Mouse (Mus musculus) kidney, postnatal 0 days (tissue): ENCODE results near the gene 1700029P11Rik. TPM values are rescaled to one million over a fixed set of nuclear protein-coding genes. Genes with fewer than 3 reads are reported as not detected.

Experiments used
- ATAC-seq: fragments of 200-750 bp; cut with Nextera tagmentation; replicated peaks from 2 replicates; pipeline ENCODE4 v1.8.0; 2017; ENCODE audit warnings: low read depth, moderate number of reproducible peaks, moderate TSS enrichment, moderate library complexity; ENCODE audit not compliant: low FRiP score
- DNase-seq: peaks from one replicate; pipeline ENCODE4 v3.0.0-alpha.2; 2016; ENCODE audit warnings: low spot score
- H3K27ac ChIP-seq: fragments of 300-500 bp; sonication (generic); 2 replicates; pipeline ENCODE4 v1.5.1; 2014; ENCODE audit warnings: mild to moderate bottlenecking
- H3K27me3 ChIP-seq: fragments of 300-500 bp; sonication (generic); 2 replicates; pipeline ENCODE4 v1.6.1; 2014; ENCODE audit warnings: low read length, mixed read lengths; ENCODE audit not compliant: insufficient read depth
- H3K36me3 ChIP-seq: fragments of 300-500 bp; sonication (generic); 2 replicates; pipeline ENCODE4 v1.6.1; 2014; ENCODE audit warnings: low read length, mixed read lengths; ENCODE audit not compliant: insufficient read depth
- H3K4me1 ChIP-seq: fragments of 300-500 bp; sonication (generic); replicated peaks from 2 replicates; pipeline ENCODE4 v1.6.1; 2014; ENCODE audit warnings: antibody characterized with exemption, low read length, mixed read lengths; ENCODE audit not compliant: insufficient read depth
- H3K4me2 ChIP-seq: fragments of 300-500 bp; sonication (generic); 2 replicates; pipeline ENCODE4 v1.6.1; 2014; ENCODE audit warnings: mild to moderate bottlenecking, low read length, moderate library complexity, mixed read lengths
- H3K4me3 ChIP-seq: fragments of 300-500 bp; sonication (generic); replicated peaks from 2 replicates; pipeline ENCODE4 v1.5.1; 2014; ENCODE audit warnings: low read depth, low read length
- H3K9ac ChIP-seq: fragments of 300-500 bp; sonication (generic); 2 replicates; pipeline ENCODE4 v1.6.1; 2014; ENCODE audit warnings: low read depth, low read length
- H3K9me3 ChIP-seq: fragments of 300-500 bp; sonication (generic); replicated peaks from 2 replicates; pipeline ENCODE4 v1.6.1; 2016; ENCODE audit warnings: low read length, inconsistent platforms, mixed read lengths
- CTCF ChIP-seq: IDR thresholded peaks from 2 replicates; pipeline ENCODE4 v1.5.1; 2016; ENCODE audit warnings: antibody characterized with exemption, low read depth, mild to moderate bottlenecking, moderate library complexity
- WGBS: fragments of 180-500 bp; shearing (Covaris S2); extraction: QIAGEN DNeasy Blood & Tissue Kit; methylation state at CpG from one replicate; pipeline ENCODE4 v1.1.7; 2014; 5-methylcytosine and 5-hydroxymethylcytosine counted together
- polyA plus RNA-seq: library from polyadenylated mRNA; unstranded; fragments of >200 nt; fragmentation: Nextera tagmentation; extraction: Ambion mirVana; gene quantifications from 2 replicates; pipeline ENCODE4 v1.2.1, GENCODE M21; 2015

1700029P11Rik gene
- not detected in 2 replicates for polyA plus RNA-seq

GRCm38 (mm10) chr15:81980321-81980720 lies at the start of gene 1700029P11Rik:
Gene 1700029P11Rik, plus strand, starts transcription at chr15:81980540.
- ATAC-seq (no peak), DNase-seq (no peak)
- H3K4me1 ChIP-seq: no peaks in the 10 kb centered on the region
- no peak for TF ChIP-seq CTCF
- H3K9ac ChIP-seq: no peak within 1 kb of the TSS
- H3K4me2 ChIP-seq: no peak within 1 kb of the TSS
- H3K27me3 ChIP-seq: no peaks in the 10 kb centered on the region
- no peaks in the 10 kb centered on the region for H3K36me3 ChIP-seq
- 98% methylated on average over 20 of the region's 23 CpGs for WGBS
- no peaks in the 10 kb centered on the region for H3K9me3 ChIP-seq
- H3K4me3 ChIP-seq: no peak within 1 kb of the TSS
- H3K27ac ChIP-seq: no peak within 1 kb of the TSS

- Histone ChIP-seq H3K4me2 (peak overlapping the region; percentile 23; the same call in 1 of the 2 replicates), H3K4me1 (peaks cover 29% of the 10 kb centered on the region), H3K36me3 (no peaks in the 10 kb centered on the region), H3K4me3 (no peak overlapping the region), H3K27ac (peak overlapping the region; percentile 77), H3K27me3 (no peaks in the 10 kb centered on the region), H3K9ac (peak overlapping the region; percentile 27; the same call in 1 of the 2 replicates), H3K9me3 (no peaks in the 10 kb centered on the region)
- DNase-seq (peak; percentile 93), ATAC-seq (peak; percentile 45; the same call in 1 of the 2 replicates)
- no peak for TF ChIP-seq CTCF
- whole genome bisulfite sequencing: 12% methylated on average over 12 of the region's 12 CpGs
Observed at GRCm38 (mm10) chr15:81932951-81933470, 47.3 kb upstream of the 1700029P11Rik start.

DNA sequence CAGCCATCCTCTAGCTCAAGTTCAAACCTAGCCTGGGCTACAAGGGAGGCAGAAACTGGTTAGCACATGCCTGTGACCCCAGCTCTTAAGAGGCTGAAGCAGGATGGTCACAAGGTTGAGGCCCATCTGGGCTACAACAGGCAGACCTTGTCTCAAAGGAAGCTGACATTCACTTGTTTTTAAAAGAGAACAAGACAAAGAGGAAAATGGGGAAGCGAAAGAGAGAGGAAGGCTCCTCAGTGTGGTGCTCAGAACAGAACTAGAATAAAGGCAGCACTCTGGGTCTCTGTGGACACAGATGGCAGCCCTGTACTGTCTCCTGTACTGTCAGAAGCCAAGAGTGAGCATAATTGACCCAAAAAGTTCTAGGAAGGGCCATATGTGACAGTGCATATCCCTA lies 46.4 kb upstream of the 1700029P11Rik start:
- no peak for ATAC-seq
- Histone ChIP-seq H3K4me2 (no peak overlapping the region), H3K4me1 (peaks cover 25% of the 10 kb centered on the region), H3K4me3 (no peak overlapping the region), H3K9me3 (no peaks in the 10 kb centered on the region), H3K27me3 (no peaks in the 10 kb centered on the region), H3K36me3 (no peaks in the 10 kb centered on the region), H3K9ac (no peak overlapping the region), H3K27ac (no peak overlapping the region)
- WGBS: 92% methylated on average over 1 of the region's 1 CpGs
- TF ChIP-seq CTCF: no peak
- no peak for DNase-seq

- Histone ChIP-seq H3K27ac (peak overlapping the region; percentile 87), H3K9ac (0 out of 2 replicates have a peak overlapping the region, but pooled peaks have one; percentile 56), H3K27me3 (no peaks in the 10 kb centered on the region), H3K4me3 (peak overlapping the region; percentile 42), H3K4me1 (peaks cover 25% of the 10 kb centered on the region), H3K9me3 (no peaks in the 10 kb centered on the region), H3K4me2 (peak overlapping the region; percentile 63), H3K36me3 (no peaks in the 10 kb centered on the region)
- no peak for TF ChIP-seq CTCF
- peak; percentile 77 for DNase-seq
- ATAC-seq: 0 out of 2 replicates have a peak, but pooled peaks have one; percentile 0
- 52% methylated on average over 7 of the region's 7 CpGs for WGBS
Observed at GRCm38 (mm10) chr15:81935869-81936637, 44.3 kb upstream of the 1700029P11Rik start.

DNA sequence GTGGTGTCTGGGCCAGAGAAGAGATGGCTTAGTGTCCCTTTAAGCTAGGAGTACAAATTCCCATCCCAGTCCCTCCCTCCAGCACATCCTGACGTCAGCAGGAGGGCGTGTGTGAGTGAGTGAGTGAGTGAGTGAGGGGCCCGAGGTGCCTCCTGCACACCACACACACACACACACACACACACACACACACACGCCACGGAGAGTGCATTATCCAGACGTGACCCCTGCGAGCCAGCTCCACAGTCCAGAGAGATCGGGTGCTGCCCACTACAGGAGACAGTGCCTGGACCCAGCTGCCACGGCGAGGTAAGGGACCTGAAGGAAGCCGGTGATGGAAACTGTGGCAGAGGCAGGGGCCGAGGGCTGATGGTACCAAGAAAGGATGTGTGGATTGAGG lies 43.7 kb upstream of the 1700029P11Rik start, which contains the start of gene Csdc2:
Gene Csdc2, plus strand, starts transcription at position 81 of the 400 bp plus-strand sequence.
- H3K4me2 ChIP-seq: peak within 1 kb of the TSS; percentile 63
- H3K9me3 ChIP-seq: no peaks in the 10 kb centered on the region
- no peaks in the 10 kb centered on the region for H3K36me3 ChIP-seq
- H3K4me1 ChIP-seq: peaks cover 25% of the 10 kb centered on the region
- ATAC-seq (peak; percentile 47), DNase-seq (peak; percentile 76)
- peak within 1 kb of the TSS; percentile 42 for H3K4me3 ChIP-seq
- no peaks in the 10 kb centered on the region for H3K27me3 ChIP-seq
- TF ChIP-seq CTCF: peak; percentile 47
- peak within 1 kb of the TSS; percentile 56 for H3K9ac ChIP-seq
- H3K27ac ChIP-seq: peak within 1 kb of the TSS; percentile 87
- 0% methylated on average over 12 of the region's 12 CpGs for WGBS

DNA sequence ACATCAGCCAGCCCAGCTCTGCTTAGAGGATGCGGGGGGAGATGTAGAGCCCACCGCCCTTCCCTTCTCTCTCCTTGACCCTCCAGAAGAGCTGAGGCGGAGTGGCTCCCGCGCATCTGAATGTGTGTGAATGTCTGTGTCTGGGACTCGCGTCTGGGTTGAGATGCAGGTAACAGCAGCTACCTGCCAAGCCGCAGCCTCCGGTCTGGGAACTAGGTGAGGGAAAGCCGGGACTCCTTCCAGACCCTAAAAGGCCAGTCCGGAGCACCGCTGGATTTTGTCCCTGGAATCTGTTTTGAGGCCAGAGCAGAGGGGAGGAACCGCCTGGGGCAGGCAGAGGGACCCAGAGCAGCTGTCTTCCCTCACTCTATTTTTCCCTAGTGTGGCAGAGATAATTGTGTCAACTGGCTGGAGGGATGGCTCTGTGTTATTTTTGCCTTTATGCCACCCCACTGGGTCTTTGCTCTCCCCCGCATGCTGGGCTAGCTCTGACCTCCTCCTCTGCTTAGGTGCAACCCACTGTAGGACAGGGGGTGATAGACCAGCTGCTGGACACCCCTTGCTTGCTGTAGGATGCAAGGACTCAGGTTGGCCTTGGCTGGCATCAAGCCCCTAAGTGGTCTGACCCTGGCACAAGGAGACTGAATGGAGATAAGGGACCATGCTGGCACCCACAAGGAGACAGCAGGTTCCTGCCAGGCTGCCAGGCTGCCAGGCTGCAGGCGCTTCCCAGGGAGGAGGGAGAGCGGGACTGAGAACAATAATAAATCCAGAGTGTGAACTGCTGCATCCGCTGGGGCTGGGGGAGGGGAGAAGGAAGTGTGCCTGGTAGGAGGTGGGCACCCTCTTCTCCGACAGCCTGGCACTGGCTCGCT lies 43.0 kb upstream of the 1700029P11Rik start:
- ATAC-seq (no peak), DNase-seq (peak; percentile 68)
- peak overlapping the region; percentile 56 for H3K9ac ChIP-seq

More for the DNA sequence above, 43.0 kb upstream of the 1700029P11Rik start:
- H3K27ac ChIP-seq: peak overlapping the region; percentile 87
- H3K4me3 ChIP-seq: peak overlapping the region; percentile 42
- 3% methylated on average over 19 of the region's 19 CpGs for WGBS
- H3K4me2 ChIP-seq: peak overlapping the region; percentile 63
- no peaks in the 10 kb centered on the region for H3K36me3 ChIP-seq
- H3K9me3 ChIP-seq: no peaks in the 10 kb centered on the region
- no peak for TF ChIP-seq CTCF
- peaks cover 25% of the 10 kb centered on the region for H3K4me1 ChIP-seq
- no peaks in the 10 kb centered on the region for H3K27me3 ChIP-seq
